Mouse (Mus musculus): Measurements from ENCODE around the gene Ube4a.

Gene Ube4a

GRCm38 (mm10) chr9:44965126-44965832, at the start of gene Ube4a:
Gene Ube4a, minus strand, starts transcription at chr9:44965600.
- peak; percentile 99 for DNase-seq

GRCm38 (mm10) chr9:45014879-45015278, 49.5 kb upstream of the Ube4a start:
- no peak for DNase-seq

GRCm38 (mm10) chr9:45011291-45011690, 45.9 kb upstream of the Ube4a start:
- no peak for DNase-seq

GRCm38 (mm10) chr9:45010461-45010860, 45.1 kb upstream of the Ube4a start:
- DNase-seq = no peak

DNA sequence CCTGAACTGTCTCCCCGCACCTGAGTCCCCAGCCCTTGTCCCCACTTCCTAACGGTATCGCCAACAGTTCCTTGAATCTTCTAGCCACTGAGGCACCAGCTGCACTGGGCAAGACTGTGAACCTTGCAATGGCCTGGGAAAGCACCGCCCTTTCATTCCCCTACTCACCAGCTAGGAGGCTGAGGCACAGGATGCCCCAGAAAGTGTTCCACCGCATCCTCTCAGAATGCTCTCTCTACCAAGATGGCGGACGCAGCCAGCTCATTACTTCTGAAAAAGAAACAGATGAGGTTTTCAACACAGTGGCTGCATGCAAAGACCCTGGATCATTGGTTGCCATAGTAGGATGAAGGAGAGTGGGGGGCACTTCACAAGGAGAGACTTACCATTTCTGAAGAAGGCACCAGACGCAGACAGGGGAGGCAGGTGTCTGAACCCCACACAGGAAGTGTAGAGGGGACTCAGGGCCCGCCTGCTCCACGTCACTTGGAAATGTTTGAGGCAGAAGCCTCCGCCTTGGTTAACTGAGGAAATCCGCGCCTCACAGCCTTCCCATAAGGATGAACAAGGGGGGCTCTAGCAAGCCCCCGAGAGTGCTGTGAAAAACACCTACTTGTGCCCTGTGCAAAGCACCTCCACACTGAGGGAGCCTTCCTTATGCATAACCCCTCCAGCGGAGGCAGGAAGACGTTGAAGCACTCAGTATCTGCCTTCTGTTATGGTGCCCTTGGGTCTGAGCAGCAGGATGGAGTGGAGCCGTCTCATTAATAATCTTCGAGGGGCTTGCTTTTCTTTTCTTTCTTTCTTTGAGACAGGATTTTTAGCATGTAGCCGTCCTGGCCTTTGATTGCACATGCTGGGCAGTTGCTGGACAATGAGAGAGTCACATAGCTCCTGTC, 44.0 kb upstream of the Ube4a start, which contains the start of gene Cd3e:
Cd3e (minus strand) TSS at position 448 of the 899 bp plus-strand sequence.
- DNase-seq = no peak

DNA sequence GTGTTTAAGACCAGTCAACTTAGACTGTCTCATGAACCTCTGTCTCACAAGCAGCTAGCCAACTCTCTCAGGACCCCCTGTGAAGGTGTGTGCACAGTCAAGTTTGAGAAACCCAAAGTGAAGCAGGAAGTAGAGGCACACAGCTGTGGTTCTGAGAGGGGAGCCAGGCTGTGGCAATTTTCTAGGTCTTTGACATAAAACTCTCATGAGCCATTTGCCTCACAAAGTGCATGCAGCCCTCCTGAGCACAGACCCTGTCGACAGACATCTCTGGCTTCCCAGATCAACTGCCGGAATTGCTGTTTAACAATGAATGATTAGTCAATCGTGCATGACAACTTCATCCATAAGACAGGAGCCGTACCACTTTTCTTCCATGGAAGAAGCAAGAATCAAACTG, 42.9 kb upstream of the Ube4a start:
- DNase-seq = no peak

DNA sequence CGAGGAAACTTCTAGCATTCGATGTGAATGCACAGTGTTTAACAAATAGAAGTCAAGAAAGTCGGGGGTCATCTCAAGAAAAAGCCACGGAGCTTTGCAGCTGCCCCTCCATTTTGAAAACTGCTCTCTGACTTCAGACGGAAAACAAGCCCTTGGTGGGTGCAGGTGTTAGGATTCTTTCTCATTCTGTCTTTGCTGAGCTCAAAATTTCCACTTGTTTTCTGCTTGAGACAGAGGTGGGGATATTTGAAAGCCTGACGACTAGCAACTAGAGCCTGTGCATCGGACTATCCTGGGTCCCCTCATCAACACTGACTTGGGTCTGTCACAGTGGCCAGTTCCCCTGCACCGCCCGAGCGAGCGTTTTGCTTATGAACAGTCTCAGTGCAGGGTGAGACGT, 42.0 kb upstream of the Ube4a start:
- DNase-seq = no peak

- no peak for DNase-seq
These were observed 34.8 kb upstream of the Ube4a start for GRCm38 (mm10) chr9:45000249-45000648.

- DNase-seq = no peak
These were observed 34.4 kb upstream of the Ube4a start for GRCm38 (mm10) chr9:44999776-45000175.

DNA sequence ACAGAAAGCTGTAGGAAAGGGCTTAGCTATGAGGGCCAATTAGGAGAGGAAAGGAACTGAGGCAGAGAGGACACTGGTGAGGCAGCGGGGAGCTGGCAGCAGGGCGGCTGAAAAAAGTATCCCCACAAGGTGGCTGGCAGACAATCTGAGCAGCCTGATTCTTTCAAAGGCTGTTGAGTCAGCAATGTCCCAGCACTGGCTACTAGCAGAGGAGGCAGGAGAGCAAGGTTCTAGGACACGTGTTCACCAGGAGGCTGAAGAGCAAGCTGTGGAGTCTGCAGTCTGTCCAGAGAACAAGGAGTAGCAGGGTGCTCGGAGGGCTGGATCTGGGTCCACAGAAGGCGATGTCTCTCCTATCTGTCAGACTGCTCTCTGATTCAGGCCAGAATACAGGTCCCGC, 33.8 kb upstream of the Ube4a start:
- peak; percentile 55 for DNase-seq

- no peak for DNase-seq
These were observed 32.7 kb upstream of the Ube4a start for GRCm38 (mm10) chr9:44998138-44998537.

DNA sequence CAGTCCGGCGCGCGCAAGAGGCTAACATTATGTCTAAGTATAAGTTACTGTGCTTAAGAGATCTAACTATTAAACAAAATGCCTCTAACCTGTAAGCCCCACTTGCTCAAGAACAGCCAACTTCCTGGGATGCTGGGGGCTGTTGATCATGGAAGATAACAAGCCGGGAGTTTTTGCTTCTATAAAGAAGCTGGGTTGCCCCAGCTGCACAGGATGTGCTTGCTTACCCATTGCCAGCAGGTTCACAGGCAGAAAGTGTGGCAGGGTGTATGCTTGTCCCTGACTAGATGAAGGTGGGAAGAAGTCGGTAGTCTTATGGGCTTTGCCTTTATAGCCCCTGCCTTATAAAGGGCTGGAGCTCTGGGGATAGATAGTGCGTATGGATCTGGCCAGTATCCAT, 31.2 kb upstream of the Ube4a start:
- DNase-seq = no peak

DNA sequence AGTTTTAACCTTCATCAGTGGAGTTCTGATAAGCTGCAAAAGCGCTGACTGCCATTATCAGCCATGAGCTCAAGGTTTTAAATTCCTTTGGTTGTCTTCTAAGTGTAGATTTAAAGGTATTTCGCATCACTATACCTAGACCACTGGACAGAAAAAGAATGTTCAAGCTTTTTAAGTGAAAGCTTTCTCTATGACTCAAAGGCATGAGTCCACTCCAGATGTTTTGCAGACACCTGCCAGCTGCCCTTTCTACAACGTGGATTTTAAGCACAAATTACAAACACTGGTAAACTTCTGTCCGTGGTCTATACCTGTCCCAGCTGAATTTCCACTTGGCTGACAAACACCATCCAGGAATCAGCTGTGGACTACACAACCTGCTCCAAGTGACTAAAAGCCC, 29.6 kb upstream of the Ube4a start:
- DNase-seq = no peak

DNA sequence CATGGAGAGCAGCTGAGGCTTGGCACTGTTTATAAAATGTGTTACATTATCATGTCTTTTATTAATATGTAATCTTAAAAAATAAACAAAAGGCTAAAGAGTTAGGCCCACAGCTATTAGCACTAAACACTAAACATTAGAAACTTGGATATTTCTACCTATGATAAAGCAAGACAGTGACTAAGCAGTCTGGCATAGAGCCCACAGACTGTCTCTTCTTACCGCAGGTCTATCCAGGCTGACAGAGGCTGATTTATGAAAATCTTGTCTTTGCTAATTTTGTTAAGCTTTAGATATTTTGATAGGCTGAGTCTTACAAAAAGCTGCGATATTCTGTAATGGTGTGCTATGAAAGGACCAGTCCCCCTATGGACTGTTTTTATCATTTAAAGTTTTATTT, 27.9 kb upstream of the Ube4a start:
- no peak for DNase-seq

- no peak for DNase-seq
These were observed 26.9 kb upstream of the Ube4a start for GRCm38 (mm10) chr9:44992271-44992670.

DNA sequence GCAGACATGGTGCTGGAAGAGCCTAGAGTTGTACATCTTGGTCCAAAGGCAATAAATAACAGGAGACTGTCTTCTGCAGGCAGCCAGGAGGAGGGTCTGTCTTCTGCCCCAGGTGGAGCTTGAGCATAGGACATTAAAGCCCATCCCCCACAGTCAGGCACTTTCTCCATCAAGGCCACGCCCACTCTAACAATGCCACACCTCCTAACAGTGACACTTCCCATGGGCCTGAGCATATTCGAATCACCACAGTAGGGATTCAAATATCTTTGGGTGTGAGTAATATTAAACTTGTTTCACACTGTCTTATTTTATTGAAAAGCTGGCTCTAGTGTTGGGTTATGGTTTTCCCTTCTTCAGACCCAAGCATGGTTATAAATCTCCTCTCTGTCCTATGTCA, 26.4 kb upstream of the Ube4a start:
- DNase-seq = no peak

- DNase-seq = no peak
These were observed 21.6 kb upstream of the Ube4a start for GRCm38 (mm10) chr9:44986976-44987375.

GRCm38 (mm10) chr9:44986242-44986781, 20.9 kb upstream of the Ube4a start:
- DNase-seq = peak; percentile 7

DNA sequence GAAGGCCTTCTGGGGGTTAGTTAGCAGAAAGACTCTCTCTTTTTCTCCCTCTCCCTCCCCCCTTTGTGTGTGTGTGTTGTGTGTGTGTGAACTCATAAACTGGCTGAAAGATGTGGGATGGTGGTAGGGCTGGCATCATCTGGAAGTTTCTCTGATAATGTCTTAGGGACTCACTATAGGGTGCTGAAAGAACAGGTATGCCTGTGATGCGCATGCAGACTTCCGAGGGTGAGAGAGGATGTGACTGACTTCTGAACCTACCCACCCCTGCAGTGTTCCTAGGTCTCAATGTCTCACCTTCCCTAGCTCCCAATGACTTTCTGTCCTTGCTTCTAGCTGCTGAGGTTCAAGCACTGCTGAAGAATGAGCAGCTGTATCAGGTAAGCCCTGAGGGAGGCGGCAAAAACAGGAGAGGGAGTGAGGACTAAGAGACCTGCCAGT, 20.3 kb upstream of the Ube4a start:
- DNase-seq = no peak

DNA sequence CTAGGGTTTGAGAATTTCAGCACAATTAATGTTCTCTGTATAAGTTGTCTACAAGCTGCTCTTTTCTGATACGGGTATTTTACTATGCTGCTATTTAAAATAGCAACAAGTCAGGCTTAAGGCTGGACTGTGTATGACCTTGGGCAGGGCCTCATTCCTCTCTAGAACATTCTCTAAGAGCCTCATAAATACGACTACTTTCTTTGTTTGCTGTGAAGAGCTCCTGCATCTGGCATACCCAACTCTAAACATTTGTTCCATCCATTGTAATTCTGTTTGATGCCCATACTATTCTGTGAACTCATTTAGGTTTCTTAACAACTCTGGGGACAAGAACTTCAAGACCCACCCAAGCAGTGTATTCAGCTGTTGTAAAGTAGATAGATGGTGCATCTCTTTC, 17.6 kb upstream of the Ube4a start:
- DNase-seq = no peak

DNA sequence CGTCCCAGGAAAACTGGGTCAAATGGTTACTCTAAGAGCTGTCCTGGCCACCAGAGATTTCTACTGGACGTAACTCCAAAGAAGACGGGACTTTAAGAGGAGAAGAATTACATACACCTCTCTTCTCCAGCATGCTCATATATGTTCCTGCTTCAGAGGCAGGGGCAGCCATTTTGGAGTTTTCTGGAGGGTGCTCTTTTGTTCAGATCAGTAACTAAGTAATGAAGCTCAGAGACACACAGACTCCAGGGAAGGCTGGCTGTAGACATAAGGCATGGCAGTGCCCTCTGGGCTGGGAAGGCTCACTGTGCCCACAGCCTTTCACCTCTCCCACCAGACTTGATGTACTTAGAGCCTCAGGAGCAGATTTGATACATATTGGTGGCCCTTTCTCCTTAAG, 17.1 kb upstream of the Ube4a start:
- no peak for DNase-seq

DNA sequence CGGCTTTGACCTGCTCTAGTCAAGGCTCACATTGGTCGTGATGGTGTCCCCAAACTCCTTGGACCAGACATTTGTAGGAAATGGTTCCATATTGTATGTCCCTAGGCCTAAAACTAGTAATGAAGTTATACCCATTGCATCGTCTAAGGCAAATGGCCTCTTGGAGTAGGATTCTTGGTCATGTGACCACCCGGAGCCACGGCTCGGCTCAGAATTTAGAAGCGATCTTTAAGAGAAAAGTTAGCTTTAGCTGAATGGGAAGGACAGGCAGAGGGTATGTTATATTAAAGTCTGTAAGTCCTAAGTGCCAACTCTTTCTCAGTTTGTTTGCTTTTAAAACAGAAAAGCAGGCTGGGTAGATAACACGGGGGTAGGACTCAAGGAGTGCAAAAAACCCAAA, 16.7 kb upstream of the Ube4a start:
- DNase-seq = no peak

DNA sequence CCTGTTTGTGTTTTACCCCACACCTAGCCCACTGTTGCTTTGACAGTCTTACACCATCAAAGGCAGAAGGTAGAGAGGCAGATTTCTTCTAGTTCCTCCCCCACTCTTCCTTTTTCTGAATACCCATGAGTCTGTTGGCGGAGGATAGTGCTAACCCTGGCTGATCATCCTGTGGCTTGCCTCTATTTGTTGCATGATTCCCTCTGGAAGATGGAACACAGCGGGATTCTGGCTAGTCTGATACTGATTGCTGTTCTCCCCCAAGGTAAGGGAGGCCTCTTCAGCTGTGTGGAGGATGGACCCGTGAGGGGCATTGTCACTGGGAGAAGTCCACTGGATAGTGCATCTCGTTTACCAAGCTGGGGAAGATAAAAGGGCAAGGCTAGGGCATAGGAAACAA, 16.3 kb upstream of the Ube4a start, which contains the start of gene Cd3d:
Cd3d (plus strand) TSS at position 111 of the 400 bp plus-strand sequence.
- DNase-seq = no peak

GRCm38 (mm10) chr9:44981104-44981503, 15.7 kb upstream of the Ube4a start:
- no peak for DNase-seq

Measured in kidney, postnatal 14 days (tissue).